Mouse (Mus musculus): ENCODE measurements around the gene Mbtps2. TPM values are rescaled to one million over a fixed set of nuclear protein-coding genes. Genes with fewer than 3 reads are reported as not detected.

The Mbtps2 gene
- polyA plus RNA-seq (2021; fragmentation: Nextera tagmentation) = 9.3 and 10.4 TPM in 2 replicates
- long read RNA-seq, experiment 1, full-length matches to known transcripts = 3 of 13 reads
- long read RNA-seq, experiment 1, partial matches to known transcripts = 7 of 13 reads
- long read RNA-seq, experiment 1, other reads (novel, unspliced or antisense) = 3 of 13 reads
- long read RNA-seq, experiment 2, full-length matches to known transcripts = 14 of 64 reads
- long read RNA-seq, experiment 2, partial matches to known transcripts = 25 of 64 reads
- long read RNA-seq, experiment 2, other reads (novel, unspliced or antisense) = 25 of 64 reads

GRCm38 (mm10) chrX:157598186-157598996 lies at the start of gene Mbtps2:
Gene Mbtps2 (minus strand): TSS chrX:157598715.

GRCm38 (mm10) chrX:157568840-157569239 lies 29.7 kb downstream of the Mbtps2 start, which contains the start of gene Yy2:
Gene Yy2 (minus strand): TSS chrX:157568985.

GRCm38 (mm10) chrX:157491944-157492726 lies 106.4 kb downstream of the Mbtps2 start, which contains the start of gene Sms:
Gene Sms (minus strand): TSS chrX:157492287.

Other genes starting within 250 kb of the Mbtps2 start
- gene Phex, start 183.4 kb downstream of the Mbtps2 start, polyA plus RNA-seq (2021; fragmentation: Nextera tagmentation) = 0.09 TPM in 2 replicates
- gene Sms, start 106.4 kb downstream of the Mbtps2 start, polyA plus RNA-seq (2021; fragmentation: Nextera tagmentation) = 133 and 152 TPM in 2 replicates
- not detected in 2 replicates for gene Yy2, start 29.7 kb downstream of the Mbtps2 start, polyA plus RNA-seq (2021; fragmentation: Nextera tagmentation)
- not detected in 2 replicates for gene Smpx, start 100.2 kb upstream of the Mbtps2 start, polyA plus RNA-seq (2021; fragmentation: Nextera tagmentation)
- 11.7 and 12.4 TPM in 2 replicates for gene Klhl34, start 219.7 kb upstream of the Mbtps2 start, polyA plus RNA-seq (2021; fragmentation: Nextera tagmentation)